ENCODE assay signal across 30 mouse cellular contexts in genomic region chr12:84726391-84726790, GRCm38 (mm10). TPM values are rescaled to one million over a fixed set of nuclear protein-coding genes. Genes with fewer than 3 reads are reported as not detected.
"Had no signal": no experiment of that assay in that cellular context is flagged by ENCODE, and none has a peak within 500 bp of the region (broad histone marks: within the 10 kb centered on the region; RNA-seq: fewer than 3 reads in every experiment).

No protein-coding gene starts in this region.

- H3K9ac ChIP-seq: forebrain, postnatal 0 days; heart, embryonic 13.5 days; heart, embryonic 15.5 days; hindbrain, embryonic 13.5 days; hindbrain, embryonic 15.5 days; limb, embryonic 12.5 days; liver, embryonic 13.5 days; liver, embryonic 15.5 days; liver, postnatal 0 days had no signal

- H3K27ac ChIP-seq: heart, embryonic 13.5 days; heart, embryonic 15.5 days; hindbrain, embryonic 15.5 days; hindbrain, postnatal 0 days; limb, embryonic 12.5 days; liver, embryonic 13.5 days; liver, embryonic 15.5 days had no signal

- H3K4me3 ChIP-seq: heart, embryonic 13.5 days; heart, embryonic 15.5 days; hindbrain, embryonic 13.5 days; hindbrain, embryonic 15.5 days; limb, embryonic 12.5 days; liver, embryonic 13.5 days; liver, embryonic 15.5 days had no signal

- H3K27me3 ChIP-seq: heart, embryonic 13.5 days; heart, embryonic 15.5 days; hindbrain, embryonic 13.5 days; hindbrain, embryonic 15.5 days; liver, embryonic 13.5 days; liver, embryonic 15.5 days had no signal

- H3K9me3 ChIP-seq: heart, embryonic 13.5 days; heart, embryonic 15.5 days; hindbrain, embryonic 13.5 days; hindbrain, embryonic 15.5 days; limb, embryonic 12.5 days; liver, embryonic 13.5 days; liver, embryonic 15.5 days had no signal

- H3K36me3 ChIP-seq: heart, embryonic 13.5 days; heart, embryonic 15.5 days; hindbrain, embryonic 13.5 days; hindbrain, embryonic 15.5 days; limb, embryonic 12.5 days; liver, embryonic 13.5 days; liver, embryonic 15.5 days had no signal

- H3K4me2 ChIP-seq: heart, embryonic 11.5 days; heart, embryonic 13.5 days; heart, embryonic 15.5 days; hindbrain, embryonic 13.5 days; hindbrain, embryonic 15.5 days; limb, embryonic 12.5 days; liver, embryonic 11.5 days; liver, embryonic 13.5 days; liver, embryonic 15.5 days had no signal

- H3K4me1 ChIP-seq: heart, embryonic 13.5 days; heart, embryonic 15.5 days; hindbrain, embryonic 15.5 days; limb, embryonic 12.5 days; liver, embryonic 13.5 days; liver, embryonic 15.5 days had no signal

- ATAC-seq: forebrain, postnatal 0 days; hindbrain, postnatal 0 days; intestine, embryonic 16.5 days; liver, postnatal 0 days had no signal

- DNase-seq: forebrain, postnatal 0 days; gastrocnemius, postnatal 25 days; heart, adult 18-20 months; heart, postnatal 14 days; heart, postnatal 36 days; kidney, adult 11 months; kidney, adult 2 months; kidney, adult 9 months; kidney, postnatal 10 days; kidney, postnatal 36 days; layer of hippocampus, adult 9-11 months; layer of hippocampus, postnatal 36 days; left cerebral cortex, postnatal 4 days; liver; liver, embryonic 13.5 days; liver, postnatal 0 days had no signal

RNA-seq across cellular contexts. Expression of gene Syndig1l, which starts 27.8 kb away (rescaled TPM):
- total RNA-seq: gastrocnemius, adult 8-10 months; gastrocnemius, postnatal 25 days; heart, adult 8-10 months; heart, postnatal 14 days; heart, postnatal 36 days; hematopoietic stem cell, adult 5-6 weeks had no signal
- polyA plus RNA-seq: heart, embryonic 11.5 days; heart, embryonic 13.5 days; heart, embryonic 15.5 days; heart, postnatal 0 days; kidney, adult 2 months; limb, embryonic 12.5 days; liver, postnatal 0 days had no signal
